Mouse (Mus musculus) forebrain, embryonic 10.5 days (tissue): ENCODE measurements at regions not wholly inside any gene's neighbourhood (a gene's known extent, or its start where the extent isn't known, plus 50 kb on each side); places are given as distances from the start of the nearest gene placed in this dataset.

Experiments
- DNase-seq: peaks from one replicate; pipeline ENCODE4 v3.0.0-alpha.2; 2017; ENCODE audit warnings: low spot score; ENCODE audit errors: extremely low spot score
- H3K27ac ChIP-seq: fragments of 300-500 bp; sonication (generic); 2 replicates; pipeline ENCODE4 v1.5.1; 2016; ENCODE audit warnings: mild to moderate bottlenecking
- H3K27me3 ChIP-seq: fragments of 300-500 bp; sonication (generic); 2 replicates; pipeline ENCODE4 v1.6.1; 2016; ENCODE audit warnings: mild to moderate bottlenecking; ENCODE audit not compliant: poor library complexity, severe bottlenecking
- H3K36me3 ChIP-seq: fragments of 300-500 bp; sonication (generic); replicated peaks from 2 replicates; pipeline ENCODE4 v1.6.1; 2016; ENCODE audit warnings: mild to moderate bottlenecking, moderate library complexity
- H3K4me1 ChIP-seq: fragments of 300-500 bp; sonication (generic); 2 replicates; pipeline ENCODE4 v1.6.1; 2016
- H3K4me3 ChIP-seq: fragments of 300-500 bp; sonication (generic); 2 replicates; pipeline ENCODE4 v1.5.1; 2016; ENCODE audit warnings: mild to moderate bottlenecking, moderate library complexity
- H3K9me3 ChIP-seq: fragments of 300-500 bp; sonication (generic); 2 replicates; pipeline ENCODE4 v1.6.1; 2016; ENCODE audit warnings: mild to moderate bottlenecking, moderate library complexity
- WGBS: fragments of 180-500 bp; shearing (Covaris S2); methylation state at CpG from one replicate; pipeline ENCODE4 v1.1.7; 2016; 5-methylcytosine and 5-hydroxymethylcytosine counted together

- H3K27ac ChIP-seq = peak overlapping the region; percentile 72; the same call in 1 of the 2 replicates
- H3K4me1 ChIP-seq = peaks cover 25% of the 10 kb centered on the region
- no peak overlapping the region for H3K4me3 ChIP-seq
- whole genome bisulfite sequencing = 85% methylated on average over 10 of the region's 10 CpGs
- no peaks in the 10 kb centered on the region for H3K36me3 ChIP-seq
- no peak for DNase-seq
- H3K9me3 ChIP-seq = no peaks in the 10 kb centered on the region
- H3K27me3 ChIP-seq = no peaks in the 10 kb centered on the region
Observed at GRCm38 (mm10) chr12:54352963-54353606, 149.4 kb upstream of the Egln3 start.

GRCm38 (mm10) chr12:54350293-54350692, 146.6 kb upstream of the Egln3 start:
- H3K9me3 ChIP-seq = no peaks in the 10 kb centered on the region
- 50% methylated on average over 1 of the region's 1 CpGs for WGBS
- H3K4me3 ChIP-seq = no peak overlapping the region
- no peak overlapping the region for H3K27ac ChIP-seq
- H3K36me3 ChIP-seq = no peaks in the 10 kb centered on the region
- no peaks in the 10 kb centered on the region for H3K27me3 ChIP-seq
- no peak for DNase-seq
- peaks cover 24% of the 10 kb centered on the region for H3K4me1 ChIP-seq

- Histone ChIP-seq H3K36me3 (no peaks in the 10 kb centered on the region), H3K27ac (no peak overlapping the region), H3K9me3 (no peaks in the 10 kb centered on the region), H3K4me3 (no peak overlapping the region), H3K27me3 (no peaks in the 10 kb centered on the region), H3K4me1 (peaks cover 17% of the 10 kb centered on the region)
- no peak for DNase-seq
- 57% methylated on average over 2 of the region's 2 CpGs for WGBS
Observed at GRCm38 (mm10) chr12:54349403-54349802, 145.7 kb upstream of the Egln3 start.

- Histone ChIP-seq H3K4me1 (no peaks in the 10 kb centered on the region), H3K27ac (no peak overlapping the region), H3K9me3 (no peaks in the 10 kb centered on the region), H3K4me3 (no peak overlapping the region), H3K36me3 (no peaks in the 10 kb centered on the region), H3K27me3 (peaks cover 4% of the 10 kb centered on the region; the same call in 1 of the 2 replicates)
- DNase-seq = no peak
- 88% methylated on average over 5 of the region's 5 CpGs for WGBS
Observed at GRCm38 (mm10) chr12:54343493-54343892, 139.8 kb upstream of the Egln3 start.

- H3K9me3 ChIP-seq = no peaks in the 10 kb centered on the region
- no peak overlapping the region for H3K4me3 ChIP-seq
- H3K36me3 ChIP-seq = no peaks in the 10 kb centered on the region
- H3K27me3 ChIP-seq = peaks cover 58% of the 10 kb centered on the region
- H3K4me1 ChIP-seq = peaks cover 26% of the 10 kb centered on the region
- WGBS = 2% methylated on average over 2 of the region's 2 CpGs
- H3K27ac ChIP-seq = 0 out of 2 replicates have a peak overlapping the region, but pooled peaks have one; percentile 33
- no peak for DNase-seq
Observed at GRCm38 (mm10) chr12:54335509-54335908, 131.8 kb upstream of the Egln3 start.

- Histone ChIP-seq H3K36me3 (no peaks in the 10 kb centered on the region), H3K9me3 (no peaks in the 10 kb centered on the region), H3K4me1 (peaks cover 26% of the 10 kb centered on the region), H3K27ac (no peak overlapping the region), H3K4me3 (no peak overlapping the region), H3K27me3 (peaks cover 58% of the 10 kb centered on the region)
- no peak for DNase-seq
- WGBS = 66% methylated on average over 9 of the region's 9 CpGs
Observed at GRCm38 (mm10) chr12:54334491-54335132, 131.0 kb upstream of the Egln3 start.

- H3K27ac ChIP-seq = no peak overlapping the region
- 86% methylated on average over 14 of the region's 14 CpGs for WGBS
Observed at GRCm38 (mm10) chr12:54333632-54334321, 130.1 kb upstream of the Egln3 start.

GRCm38 (mm10) chr12:54327483-54327882, 123.8 kb upstream of the Egln3 start:
- WGBS = 57% methylated on average over 1 of the region's 1 CpGs
- DNase-seq = no peak
- H3K9me3 ChIP-seq = no peaks in the 10 kb centered on the region

More at GRCm38 (mm10) chr12:54333632-54334321, 130.1 kb upstream of the Egln3 start:
- peaks cover 57% of the 10 kb centered on the region for H3K27me3 ChIP-seq
- no peak overlapping the region for H3K4me3 ChIP-seq
- H3K4me1 ChIP-seq = peaks cover 26% of the 10 kb centered on the region
- no peaks in the 10 kb centered on the region for H3K9me3 ChIP-seq
- DNase-seq = no peak
- H3K36me3 ChIP-seq = no peaks in the 10 kb centered on the region

GRCm38 (mm10) chr12:54326571-54326970, 122.9 kb upstream of the Egln3 start:
- 76% methylated on average over 7 of the region's 7 CpGs for WGBS
- Histone ChIP-seq H3K4me3 (no peak overlapping the region), H3K27me3 (peaks cover 8% of the 10 kb centered on the region), H3K36me3 (no peaks in the 10 kb centered on the region), H3K4me1 (0 out of 2 replicates have a peak, but pooled peaks cover 6% of the 10 kb centered on the region), H3K9me3 (no peaks in the 10 kb centered on the region), H3K27ac (no peak overlapping the region)
- DNase-seq = no peak

More at GRCm38 (mm10) chr12:54327483-54327882, 123.8 kb upstream of the Egln3 start:
- Histone ChIP-seq H3K27ac (no peak overlapping the region), H3K36me3 (no peaks in the 10 kb centered on the region), H3K4me3 (no peak overlapping the region), H3K4me1 (0 out of 2 replicates have a peak, but pooled peaks cover 6% of the 10 kb centered on the region), H3K27me3 (peaks cover 17% of the 10 kb centered on the region)

- no peak for DNase-seq
- Histone ChIP-seq H3K4me1 (peaks cover 12% of the 10 kb centered on the region), H3K9me3 (peaks cover 5% of the 10 kb centered on the region; the same call in 1 of the 2 replicates), H3K27ac (no peak overlapping the region), H3K27me3 (peaks cover 18% of the 10 kb centered on the region), H3K4me3 (no peak overlapping the region), H3K36me3 (no peaks in the 10 kb centered on the region)
- 94% methylated on average over 5 of the region's 5 CpGs for WGBS
Observed at GRCm38 (mm10) chr12:54320533-54320932, 116.9 kb upstream of the Egln3 start.

GRCm38 (mm10) chr12:54316980-54317471, 113.4 kb upstream of the Egln3 start:
- under 1% methylated on average over 16 of the region's 16 CpGs for WGBS

GRCm38 (mm10) chr12:54316066-54316567, 112.5 kb upstream of the Egln3 start:
- no peaks in the 10 kb centered on the region for H3K36me3 ChIP-seq
- H3K27ac ChIP-seq = no peak overlapping the region
- H3K4me3 ChIP-seq = no peak overlapping the region
- H3K4me1 ChIP-seq = peaks cover 39% of the 10 kb centered on the region
- 41% methylated on average over 15 of the region's 15 CpGs for WGBS
- DNase-seq = no peak
- peaks cover 5% of the 10 kb centered on the region; the same call in 1 of the 2 replicates for H3K9me3 ChIP-seq
- peaks cover 58% of the 10 kb centered on the region for H3K27me3 ChIP-seq

More at GRCm38 (mm10) chr12:54316980-54317471, 113.4 kb upstream of the Egln3 start:
- peaks cover 49% of the 10 kb centered on the region for H3K27me3 ChIP-seq
- peak; percentile 42 for DNase-seq
- H3K27ac ChIP-seq = peak overlapping the region; percentile 66
- H3K9me3 ChIP-seq = peaks cover 5% of the 10 kb centered on the region; the same call in 1 of the 2 replicates
- peaks cover 34% of the 10 kb centered on the region for H3K4me1 ChIP-seq
- H3K4me3 ChIP-seq = peak overlapping the region; percentile 38
- no peaks in the 10 kb centered on the region for H3K36me3 ChIP-seq
